Mouse (Mus musculus): ENCODE data around the gene Mtrf1l.

DNA sequence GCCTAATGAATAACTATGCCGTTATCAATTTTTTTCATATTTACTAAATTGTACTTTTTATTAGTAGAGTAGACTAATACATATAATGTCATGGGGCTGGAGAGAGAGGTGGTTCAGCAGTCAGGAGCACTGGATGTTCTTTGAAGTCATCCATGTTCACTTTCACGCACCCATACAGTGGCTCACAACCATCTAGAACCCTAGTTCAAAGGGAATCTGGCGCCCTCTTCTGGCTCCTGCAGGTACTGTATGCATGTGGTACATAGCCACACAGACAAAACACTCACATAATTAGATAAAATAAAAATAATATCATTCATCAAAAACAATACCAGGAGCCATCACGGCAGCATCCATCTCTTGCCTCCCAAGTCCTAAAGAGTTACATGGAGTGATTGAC lies 36.0 kb upstream of the Mtrf1l start:
- TF ChIP-seq POLR2A (IDR thresholded peaks at IDR 0.05; ENCODE audit: insufficient read depth, low read depth, low read length), result no peak
- peak; percentile 40 for TF ChIP-seq CTCF (IDR thresholded peaks at IDR 0.05)
